Mouse (Mus musculus) liver, embryonic 11.5 days (tissue): ENCODE measurements around the gene Sox5. TPM values are rescaled to one million over a fixed set of nuclear protein-coding genes. Genes with fewer than 3 reads are reported as not detected.

Experiments
- ATAC-seq: fragments of 200-750 bp; cut with Nextera tagmentation; replicated peaks from 2 replicates; pipeline ENCODE4 v1.8.0; 2017; ENCODE audit warnings: moderate number of reproducible peaks, mild to moderate bottlenecking, moderate TSS enrichment, moderate library complexity; ENCODE audit not compliant: low FRiP score
- DNase-seq: peaks from one replicate; pipeline ENCODE4 v3.0.0-alpha.2; 2017; ENCODE audit warnings: low spot score
- H3K27ac ChIP-seq: fragments of 300-500 bp; sonication (generic); 2 replicates; pipeline ENCODE4 v1.5.1; 2014; ENCODE audit warnings: mild to moderate bottlenecking, low read depth, low read length, control low read depth
- H3K27me3 ChIP-seq: fragments of 300-500 bp; sonication (generic); replicated peaks from 2 replicates; pipeline ENCODE4 v1.6.1; 2014; ENCODE audit warnings: low read length, mixed read lengths; ENCODE audit not compliant: control insufficient read depth, insufficient read depth
- H3K36me3 ChIP-seq: fragments of 300-500 bp; sonication (generic); 2 replicates; pipeline ENCODE4 v1.6.1; 2014; ENCODE audit warnings: mild to moderate bottlenecking, low read length, moderate library complexity, mixed read lengths; ENCODE audit not compliant: control insufficient read depth, insufficient read depth
- H3K4me1 ChIP-seq: fragments of 300-500 bp; sonication (generic); replicated peaks from 2 replicates; pipeline ENCODE4 v1.6.1; 2014; ENCODE audit warnings: low read length, mixed read lengths; ENCODE audit not compliant: control insufficient read depth, insufficient read depth
- H3K4me2 ChIP-seq: fragments of 300-500 bp; sonication (generic); 2 replicates; pipeline ENCODE4 v1.6.1; 2014; ENCODE audit warnings: mild to moderate bottlenecking, control low read depth, moderate library complexity
- H3K4me3 ChIP-seq: fragments of 300-500 bp; sonication (generic); 2 replicates; pipeline ENCODE4 v1.5.1; 2014; ENCODE audit warnings: low read depth, low read length, control low read depth
- H3K9ac ChIP-seq: fragments of 300-500 bp; sonication (generic); 2 replicates; pipeline ENCODE4 v1.6.1; 2014; ENCODE audit warnings: low read depth, low read length, control low read depth
- H3K9me3 ChIP-seq: fragments of 300-500 bp; sonication (generic); 2 replicates; pipeline ENCODE4 v1.6.1; 2016; ENCODE audit warnings: low read length, inconsistent platforms, mixed read lengths; ENCODE audit not compliant: control insufficient read depth
- WGBS: fragments of 180-500 bp; shearing (Covaris S2); extraction: QIAGEN DNeasy Blood & Tissue Kit; methylation state at CpG from one replicate; pipeline ENCODE4 v1.1.7; 2014; 5-methylcytosine and 5-hydroxymethylcytosine counted together
- polyA plus RNA-seq: library from polyadenylated mRNA; unstranded; fragments of >200 nt; fragmentation: Nextera tagmentation; extraction: Ambion mirVana; gene quantifications from 2 replicates; pipeline ENCODE4 v1.2.1, GENCODE M21; 2014

Sox5 gene
- polyA plus RNA-seq, 1 experiment from 2014 or later, result 10.6 TPM

DNA sequence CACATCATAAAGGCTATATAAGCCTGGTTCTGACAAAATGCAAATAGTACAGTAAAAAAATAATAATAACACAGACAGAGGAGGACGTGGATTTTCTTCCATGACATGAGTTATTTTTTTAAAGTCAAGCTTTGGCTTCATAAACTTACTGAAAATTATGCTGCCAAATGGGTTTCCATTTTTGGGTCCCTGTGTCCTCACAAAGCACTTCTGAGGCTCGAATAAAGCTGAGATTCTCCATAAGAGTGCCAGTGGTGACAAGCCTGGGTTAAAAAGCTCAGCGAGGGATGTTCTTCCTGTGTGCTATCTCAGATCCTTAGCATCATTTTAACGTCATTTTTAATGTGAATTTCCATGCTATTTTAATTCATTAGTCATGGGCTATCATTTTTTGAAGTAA lies 996.1 kb downstream of the Sox5 start:
- Histone ChIP-seq H3K9me3 (no peaks in the 10 kb centered on the region), H3K27ac (no peak overlapping the region), H3K9ac (no peak overlapping the region), H3K4me2 (no peak overlapping the region), H3K36me3 (no peaks in the 10 kb centered on the region), H3K4me3 (no peak overlapping the region), H3K27me3 (no peaks in the 10 kb centered on the region), H3K4me1 (no peaks in the 10 kb centered on the region)
- DNase-seq (no peak), ATAC-seq (no peak)
- WGBS, result 77% methylated on average over 4 of the region's 4 CpGs
